Mouse (Mus musculus) layer of hippocampus, postnatal 36 days (tissue): ENCODE measurements around the gene Prim2. TPM values are rescaled to one million over a fixed set of nuclear protein-coding genes. Genes with fewer than 3 reads are reported as not detected.

ENCODE experiments used
- DNase-seq, 2 experiments: peaks; one replicate each; pipeline ENCODE4 v3.0.0; 2022
- total RNA-seq, 2 experiments: library from RNA; stranded (reverse); gene quantifications; 2 replicates each; pipeline ENCODE4 v1.2.3; 2021

The Prim2 gene
- total RNA-seq, 2 experiments from 2014 or later = 4.7 to 5.2 TPM

DNA sequence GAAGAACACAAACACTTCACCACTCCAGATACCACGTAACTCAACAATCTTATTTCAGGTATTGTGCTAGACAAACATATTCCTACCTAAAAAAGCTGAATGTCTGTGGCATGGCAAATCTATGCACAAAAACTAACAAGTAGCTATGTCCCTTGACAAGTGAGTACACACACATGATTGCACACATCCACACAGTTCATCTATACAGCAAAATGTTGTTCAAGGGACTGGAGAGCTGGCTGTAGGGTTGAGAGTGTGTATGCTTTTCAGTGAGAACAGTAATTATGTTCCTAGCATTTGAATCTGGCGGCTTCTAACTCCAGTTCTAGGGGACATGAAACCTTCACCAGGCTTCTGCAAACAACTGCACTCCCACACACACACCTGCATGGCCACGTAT lies 69.9 kb downstream of the Prim2 start:
- no peak for DNase-seq

DNA sequence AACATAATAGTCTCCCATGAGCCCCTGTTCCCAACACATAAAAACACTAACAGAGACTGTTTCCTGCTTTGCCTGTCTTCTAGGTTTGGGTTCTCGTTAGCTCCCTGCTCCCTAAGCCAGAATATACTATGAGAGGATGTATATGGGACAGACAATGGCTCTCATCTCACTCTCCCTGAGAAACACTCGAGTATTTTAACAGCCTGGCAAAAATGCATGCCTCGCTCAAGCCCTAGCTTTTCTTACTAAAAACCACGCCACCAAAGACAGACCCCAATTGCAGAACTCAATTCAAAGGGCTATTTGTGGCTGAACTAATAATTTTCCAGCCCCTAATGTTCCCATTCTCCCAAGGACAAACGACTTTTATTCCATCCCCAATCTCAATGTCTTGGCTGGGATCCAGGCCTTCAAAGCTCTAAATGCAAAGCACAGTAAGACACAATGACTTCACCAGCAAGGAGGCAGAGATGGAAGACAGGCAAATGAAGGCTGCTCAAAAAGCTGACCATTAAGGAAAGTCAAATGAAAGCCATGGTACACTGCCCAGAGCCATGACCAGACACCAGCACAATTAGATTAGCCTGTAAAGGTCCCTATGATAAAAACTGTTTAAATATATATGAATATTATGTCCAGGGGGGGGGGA lies 70.5 kb downstream of the Prim2 start:
- DNase-seq = no peak

DNA sequence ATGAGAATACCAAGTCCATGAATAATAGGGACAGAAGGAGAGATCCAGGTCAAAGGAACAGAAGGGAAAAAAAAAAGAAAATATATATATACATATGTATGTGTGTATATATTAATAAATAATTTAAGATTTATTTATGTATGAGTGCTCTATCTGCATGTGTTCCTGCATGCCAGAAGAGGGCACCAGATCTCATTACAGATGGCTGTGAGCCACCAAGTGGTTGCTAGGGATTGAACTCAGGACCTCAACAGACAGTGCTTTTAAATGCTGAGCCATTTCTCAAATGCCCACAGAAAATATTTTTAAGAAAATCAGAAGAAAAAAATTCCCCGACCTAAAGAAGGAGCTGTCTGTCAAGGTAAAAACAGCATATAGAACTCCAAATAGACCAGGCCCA lies 72.6 kb downstream of the Prim2 start:
- no peak for DNase-seq

DNA sequence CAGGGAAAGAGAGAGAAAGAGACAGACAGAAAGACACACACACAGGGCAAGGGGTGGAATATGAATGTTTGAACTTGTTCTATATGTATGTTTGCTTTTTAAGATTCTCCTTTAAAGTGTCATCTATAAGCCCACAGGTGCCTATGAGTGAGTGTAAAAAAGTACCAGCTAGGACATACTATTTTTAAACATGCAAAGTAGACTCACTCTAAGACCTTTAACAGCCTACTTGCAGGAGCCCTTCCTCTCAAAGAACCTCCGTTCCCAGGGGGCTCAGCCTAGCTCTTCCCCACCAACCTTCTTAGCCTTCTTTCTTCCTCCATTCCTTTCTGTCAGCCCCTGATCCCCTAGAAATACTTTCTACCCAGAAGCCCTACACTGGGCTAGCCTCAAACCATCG lies 73.7 kb downstream of the Prim2 start:
- no peak for DNase-seq

DNA sequence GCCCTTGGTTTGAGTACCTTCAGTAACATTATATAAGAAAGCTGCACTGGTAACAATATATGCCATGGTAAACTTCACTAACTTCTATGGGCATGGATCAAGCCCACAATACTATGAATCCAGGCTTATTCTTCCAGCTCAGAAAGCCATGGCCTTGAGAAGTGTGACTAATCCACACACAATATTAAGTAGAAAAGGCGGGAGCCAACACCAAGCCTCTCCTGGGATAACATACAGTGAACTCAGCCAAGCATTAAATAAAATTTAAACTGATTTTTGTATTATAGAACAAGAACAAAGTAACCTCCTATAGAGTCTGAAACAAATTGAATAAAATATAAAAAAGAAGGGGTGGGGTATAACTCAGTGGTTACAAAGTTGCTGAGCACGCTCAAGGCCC lies 74.6 kb downstream of the Prim2 start:
- no peak for DNase-seq

DNA sequence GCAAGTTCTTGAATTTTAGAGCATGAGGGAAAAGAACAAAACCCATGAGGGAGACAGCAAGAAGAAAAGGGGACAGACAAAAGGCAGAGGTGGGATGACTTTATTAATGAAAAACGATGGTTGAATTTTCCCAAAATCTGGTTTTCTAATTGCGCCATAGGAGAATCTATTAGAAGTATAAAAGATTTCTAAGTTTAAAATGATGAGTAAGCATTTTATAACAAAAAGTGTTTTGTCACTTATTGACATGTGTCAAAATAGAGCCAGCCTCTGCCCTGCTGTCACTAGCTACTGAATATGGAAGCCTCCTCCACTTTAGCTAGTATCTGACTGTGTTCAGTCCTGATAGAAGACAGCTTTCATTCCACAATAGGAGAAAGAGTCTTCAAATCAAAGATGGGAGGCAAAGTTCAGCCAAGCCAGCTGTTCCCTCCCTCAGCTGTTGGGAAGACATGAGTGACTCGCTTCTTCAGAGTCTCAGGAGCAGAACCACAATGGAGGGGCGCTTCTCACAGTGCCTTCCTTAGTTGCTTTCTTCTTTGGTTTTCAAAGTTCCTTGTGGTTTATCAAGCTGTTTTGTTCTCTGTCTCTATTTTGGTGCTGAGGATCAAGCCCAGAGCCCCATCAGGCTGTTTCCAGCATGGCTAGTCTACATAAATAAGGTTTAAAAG lies 75.7 kb downstream of the Prim2 start:
- no peak for DNase-seq

DNA sequence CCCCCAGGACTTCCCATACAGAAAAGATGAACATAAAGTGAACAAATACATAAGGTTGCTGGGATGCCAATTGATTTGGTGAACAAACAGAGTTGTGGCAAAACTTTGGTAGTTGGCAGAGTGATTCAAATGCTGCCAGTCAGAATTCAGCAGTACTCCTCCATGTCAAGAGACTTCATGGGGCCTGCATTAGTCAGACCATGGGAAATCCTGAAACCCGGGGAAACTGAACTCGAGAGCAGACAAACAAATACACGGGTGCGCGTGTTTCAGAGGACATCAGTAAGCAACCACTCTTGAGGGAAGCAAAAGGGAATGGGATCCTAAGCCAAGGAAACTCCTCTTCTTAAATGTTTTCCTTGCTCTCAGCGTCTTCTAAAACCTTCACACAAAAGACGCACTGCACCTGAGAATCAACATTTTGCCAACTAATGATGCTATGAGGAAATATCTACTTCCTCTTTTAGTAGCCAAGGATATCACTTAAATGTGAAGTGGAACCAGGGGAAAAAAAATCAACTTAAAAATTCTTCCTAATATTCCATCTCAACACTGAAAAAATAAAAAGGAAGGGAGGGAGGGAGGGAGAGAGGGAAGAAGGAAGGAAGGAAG lies 77.5 kb downstream of the Prim2 start:
- no peak for DNase-seq

DNA sequence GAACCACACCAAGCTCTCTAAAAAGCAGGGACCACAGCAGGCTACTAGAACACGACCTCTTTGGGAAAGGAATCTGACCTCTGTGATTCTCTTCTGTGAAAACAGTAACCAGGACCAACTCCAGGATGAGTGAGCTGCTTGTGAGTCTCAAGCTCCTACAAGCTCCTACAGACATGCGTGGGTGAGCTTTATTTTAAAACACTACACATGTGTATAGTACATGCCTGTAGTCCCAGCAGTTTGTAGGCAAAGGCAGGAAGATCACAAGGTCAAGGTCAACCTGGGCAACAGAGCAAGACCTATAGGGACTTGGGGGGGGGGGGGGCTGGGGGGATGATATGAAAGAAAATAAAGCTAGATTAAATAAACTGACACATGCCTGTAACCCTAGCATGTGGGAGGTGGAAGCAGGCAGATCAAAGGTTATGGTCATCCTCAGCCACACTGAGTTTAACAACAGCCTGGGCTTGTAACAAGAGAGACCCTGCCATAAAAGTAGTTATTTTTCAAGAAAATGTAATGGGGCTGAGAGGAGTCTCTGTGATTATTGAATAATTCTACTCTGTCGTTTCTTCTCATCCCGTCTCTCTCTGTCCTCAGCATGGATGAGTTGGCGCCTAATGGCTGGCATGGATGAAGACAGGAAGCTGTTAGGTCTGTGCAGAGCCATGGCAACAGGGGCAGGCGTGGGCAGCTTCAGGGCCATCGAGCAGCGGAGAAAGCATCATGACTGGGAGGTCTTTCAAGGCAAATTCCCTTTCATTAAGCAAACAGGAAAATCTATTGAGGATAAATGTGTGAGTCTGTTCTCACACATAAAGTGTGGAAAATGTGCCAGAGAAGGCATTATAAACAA lies 78.8 kb downstream of the Prim2 start:
- DNase-seq = no peak

DNA sequence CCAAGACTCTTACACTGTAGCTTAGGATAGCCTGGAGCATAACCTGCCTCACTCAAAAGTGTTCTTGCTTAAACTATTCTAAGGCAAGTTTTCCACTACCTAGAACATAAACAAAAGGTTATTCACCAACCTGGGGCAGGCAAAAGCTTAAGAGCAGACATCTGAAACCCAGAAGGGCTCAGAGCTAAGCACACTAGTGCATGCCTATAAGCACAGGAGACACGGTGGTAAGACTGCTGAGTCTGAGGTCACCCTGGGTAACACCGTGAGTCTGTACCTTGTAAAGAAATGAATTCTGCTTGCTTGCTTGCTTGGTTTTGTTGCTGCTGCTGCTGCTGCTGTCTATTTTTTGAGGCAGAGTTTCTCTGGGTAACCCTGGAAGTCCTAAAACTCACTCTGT lies 80.1 kb downstream of the Prim2 start:
- no peak for DNase-seq

DNA sequence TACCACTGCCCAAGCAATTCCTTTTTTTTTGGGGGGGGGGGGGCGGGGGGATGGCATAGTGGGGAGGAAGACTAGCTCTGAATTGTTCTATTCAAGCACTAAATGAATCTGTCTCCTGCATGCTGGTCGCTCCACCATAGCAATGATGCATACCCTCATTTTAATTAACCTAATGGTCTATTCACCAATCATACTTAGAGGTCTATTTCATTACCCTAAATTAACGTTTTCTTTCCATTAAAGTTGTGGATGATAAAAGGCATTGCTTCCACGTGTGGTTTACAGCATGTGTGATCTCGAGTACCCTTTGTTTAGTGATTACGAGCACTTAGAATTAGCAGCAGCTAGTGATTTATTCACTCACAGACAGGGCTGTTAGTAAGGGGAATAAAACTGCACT lies 81.0 kb downstream of the Prim2 start:
- DNase-seq = no peak

DNA sequence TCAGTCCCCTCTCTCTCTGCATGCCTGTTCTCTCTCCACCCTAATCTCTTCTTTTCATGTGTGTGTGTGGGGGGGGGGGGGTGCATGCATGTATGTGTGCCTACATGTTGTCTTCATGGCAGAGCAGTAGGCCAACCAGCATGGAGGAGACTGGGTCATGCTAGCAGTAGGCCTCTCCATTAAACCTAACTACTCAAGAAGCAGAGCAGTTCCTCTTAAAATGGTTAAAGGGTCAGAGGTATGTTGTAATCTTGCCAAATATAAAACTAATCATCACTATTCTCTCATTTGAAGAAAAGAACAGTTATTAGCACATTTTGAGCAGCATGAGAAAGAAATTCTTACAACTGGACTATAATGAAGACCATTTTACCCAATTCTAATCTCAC lies 85.0 kb downstream of the Prim2 start:
- DNase-seq = no peak

DNA sequence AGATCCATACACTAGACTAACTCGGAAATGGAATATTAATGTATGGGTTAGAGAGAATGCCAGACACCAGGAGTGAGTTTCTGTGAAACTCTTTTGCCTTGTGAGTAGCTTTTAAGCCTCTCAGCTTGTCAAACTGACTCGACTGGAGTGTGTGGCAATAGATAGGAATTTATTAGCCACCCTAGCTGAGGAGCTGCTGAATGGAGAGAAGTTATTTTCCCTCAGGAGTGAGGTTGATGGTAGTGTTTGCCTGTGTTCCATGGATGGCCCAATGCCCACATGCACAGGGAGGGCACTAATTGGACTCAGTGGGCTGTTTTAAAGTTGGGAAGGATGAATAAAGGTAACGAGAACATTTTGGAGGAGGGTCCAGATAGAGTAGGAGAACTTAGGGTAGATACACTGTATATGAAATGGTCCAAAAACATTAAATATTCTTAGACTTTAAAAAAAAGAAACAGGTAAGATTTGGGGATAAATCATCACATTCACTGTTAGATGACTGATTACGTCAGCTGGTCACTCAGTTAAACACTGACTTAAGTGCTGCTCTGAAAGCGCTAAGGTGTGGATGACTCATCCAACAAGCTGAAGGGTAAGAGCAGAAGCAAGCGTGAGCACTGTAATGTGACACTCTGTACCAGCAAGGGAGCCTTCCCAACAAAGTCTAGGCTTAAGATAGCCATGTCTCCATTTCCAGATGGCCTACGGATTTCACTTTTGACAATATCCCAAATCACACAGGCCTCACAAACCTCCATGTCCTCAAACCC lies 85.6 kb downstream of the Prim2 start:
- no peak for DNase-seq

DNA sequence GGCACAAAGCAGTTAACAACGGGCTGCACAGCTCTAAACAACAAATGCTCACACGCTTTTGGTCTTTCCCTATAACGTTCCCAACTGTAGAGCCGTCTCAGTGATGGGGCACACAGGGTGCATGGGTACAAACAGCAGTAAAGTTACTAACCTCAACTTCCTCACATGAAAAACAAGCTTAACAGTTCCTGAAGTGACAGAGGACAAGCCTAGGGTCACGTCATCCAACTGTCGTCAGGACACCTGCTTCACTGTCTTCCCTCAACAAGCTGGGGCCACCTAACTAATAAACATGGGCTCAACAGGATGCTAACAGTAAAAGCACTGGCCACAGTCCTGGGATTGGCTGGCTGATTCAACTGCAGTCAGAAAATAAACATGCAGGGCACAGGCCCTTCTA lies 91.0 kb downstream of the Prim2 start:
- DNase-seq = no peak

DNA sequence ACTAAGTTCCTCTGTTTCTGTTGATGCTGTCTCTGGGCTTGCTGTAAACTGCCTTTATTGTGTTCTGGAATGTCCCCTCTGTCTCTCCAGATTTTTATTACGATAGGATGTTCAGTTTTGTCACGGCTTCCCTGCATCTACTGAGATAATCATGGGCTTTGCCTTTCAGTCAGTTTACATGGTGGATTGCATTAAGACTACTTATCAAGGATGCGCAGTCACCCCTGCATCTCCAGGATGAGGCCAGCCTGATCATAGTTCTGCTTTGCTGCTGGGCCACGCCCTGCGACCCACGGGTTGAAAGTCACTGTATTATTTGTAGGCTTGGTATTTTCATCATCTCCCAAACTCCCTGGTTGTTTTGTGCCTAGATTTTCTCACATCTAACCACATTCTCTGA lies 95.1 kb downstream of the Prim2 start:
- no peak for DNase-seq

DNA sequence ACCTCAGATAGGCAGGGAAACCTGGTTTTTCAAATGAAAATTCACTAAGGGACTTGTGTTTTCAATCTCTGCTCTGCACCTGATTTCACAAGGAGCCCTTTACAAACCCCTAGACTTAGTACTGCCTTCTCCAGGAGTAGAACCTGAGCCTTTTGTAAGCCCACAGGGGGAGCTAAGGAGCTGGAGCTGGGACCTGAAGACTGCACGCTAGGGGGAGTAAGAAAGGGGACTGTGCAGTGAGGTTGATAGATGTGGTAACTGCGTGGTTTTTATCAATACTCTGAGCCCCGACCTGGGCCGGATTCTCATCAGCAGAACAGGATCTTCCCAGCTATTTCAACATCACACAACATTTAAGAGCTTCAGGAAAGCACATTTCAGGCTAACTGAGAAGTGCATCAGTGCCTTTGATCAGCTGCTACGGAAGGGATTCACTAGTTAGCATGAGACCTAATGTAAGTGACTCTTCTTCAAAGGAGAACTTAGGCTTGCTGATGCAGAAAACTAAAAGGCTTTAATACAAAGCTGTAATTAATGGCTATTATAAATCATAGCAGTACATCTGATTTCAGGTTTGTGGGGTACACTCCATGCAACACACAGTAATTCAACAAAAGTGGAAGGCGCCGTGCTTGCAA lies 103.7 kb downstream of the Prim2 start:
- no peak for DNase-seq

DNA sequence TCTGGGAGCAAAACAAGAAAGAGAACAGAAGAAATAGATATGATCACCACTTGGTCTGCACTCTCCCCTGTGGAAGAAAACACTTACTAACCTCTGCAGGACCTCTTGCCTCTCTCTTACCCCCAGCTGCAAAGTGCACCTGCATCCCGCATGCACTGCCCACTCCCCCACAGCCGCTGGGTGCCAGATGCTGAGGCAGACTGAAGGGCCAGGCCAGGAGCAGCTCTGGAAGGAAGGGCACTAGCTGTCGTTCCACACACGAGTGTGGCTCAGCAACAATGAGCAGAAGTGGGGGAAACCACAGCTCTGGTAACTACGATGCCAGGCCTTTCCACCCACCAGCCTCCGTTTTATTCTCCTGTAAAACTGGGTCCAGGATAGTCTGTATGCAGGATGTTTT lies 105.6 kb downstream of the Prim2 start:
- DNase-seq = no peak

DNA sequence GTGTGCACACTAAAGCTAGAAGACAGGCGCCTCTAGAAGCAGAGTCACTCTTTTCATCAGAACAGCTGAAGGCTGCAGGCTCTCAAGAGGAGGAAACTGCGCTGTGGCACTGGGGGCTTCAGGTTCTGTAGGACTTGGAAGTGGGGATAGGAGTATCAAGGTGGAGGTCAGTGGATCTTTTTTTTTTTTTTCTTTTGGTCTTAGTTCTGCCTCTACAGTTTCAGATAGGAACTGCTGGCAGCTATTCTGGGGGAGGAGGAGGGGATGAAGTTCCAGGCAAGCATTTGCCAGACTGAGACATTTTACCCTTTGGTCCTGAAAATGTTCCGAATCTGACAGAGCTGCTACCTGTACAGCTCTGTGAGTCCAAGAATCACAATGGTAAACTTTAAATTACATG lies 106.0 kb downstream of the Prim2 start:
- DNase-seq = no peak

DNA sequence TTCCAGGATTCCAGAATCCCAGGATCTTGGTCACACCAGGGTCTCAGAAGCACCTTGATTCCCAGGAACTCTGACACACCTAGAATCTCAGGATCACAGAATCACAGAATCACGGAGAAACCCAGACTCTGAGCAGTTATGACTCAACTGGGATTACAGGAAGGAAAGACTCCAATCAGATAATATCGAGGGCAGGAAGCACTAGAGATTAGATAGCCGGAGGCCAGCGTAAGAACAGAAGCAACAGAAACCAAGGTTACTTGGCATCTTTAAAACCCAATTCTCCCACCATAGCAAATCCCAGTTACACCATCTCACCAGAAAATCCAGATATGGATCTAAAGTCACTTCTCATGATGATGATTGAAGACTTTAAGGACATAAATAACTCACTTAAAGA lies 113.0 kb downstream of the Prim2 start:
- DNase-seq = no peak

DNA sequence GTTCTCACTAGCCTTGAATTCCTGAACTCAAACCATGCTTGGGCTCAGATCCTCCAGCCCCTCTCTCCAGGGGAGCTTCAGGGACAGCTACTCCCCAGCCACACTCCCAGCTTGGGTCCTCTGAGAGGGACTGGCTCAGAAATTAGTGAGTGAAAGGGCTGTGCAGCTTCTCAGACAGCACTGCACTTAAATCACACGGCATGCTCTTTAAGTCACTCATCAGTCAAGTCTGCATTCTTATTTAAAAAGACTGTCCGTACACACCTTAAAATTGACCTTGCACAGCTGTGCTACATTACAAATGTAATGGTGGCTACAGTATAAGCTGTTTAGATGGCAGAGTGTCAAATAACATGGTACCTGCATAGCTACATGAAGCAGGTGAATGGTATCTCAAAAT lies 114.0 kb downstream of the Prim2 start:
- no peak for DNase-seq

DNA sequence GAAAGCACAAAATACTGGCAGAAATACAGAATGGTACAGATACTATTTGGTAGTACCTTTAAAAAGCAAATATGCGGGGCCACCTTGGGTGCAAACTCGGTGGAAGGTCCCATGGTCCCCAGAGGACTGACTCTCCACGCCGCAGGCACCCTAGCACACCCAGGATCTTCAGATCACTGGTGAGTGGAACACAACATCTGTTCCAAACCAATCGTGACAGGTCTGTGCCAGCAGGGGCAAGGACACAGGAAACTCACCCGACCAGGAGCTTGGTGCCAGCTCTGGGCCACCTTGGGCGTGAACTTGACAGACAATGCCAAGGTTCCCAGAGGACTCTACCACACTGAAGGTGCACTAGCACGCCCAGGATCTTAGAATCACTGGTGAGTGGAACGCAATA lies 118.2 kb downstream of the Prim2 start:
- DNase-seq = no peak

DNA sequence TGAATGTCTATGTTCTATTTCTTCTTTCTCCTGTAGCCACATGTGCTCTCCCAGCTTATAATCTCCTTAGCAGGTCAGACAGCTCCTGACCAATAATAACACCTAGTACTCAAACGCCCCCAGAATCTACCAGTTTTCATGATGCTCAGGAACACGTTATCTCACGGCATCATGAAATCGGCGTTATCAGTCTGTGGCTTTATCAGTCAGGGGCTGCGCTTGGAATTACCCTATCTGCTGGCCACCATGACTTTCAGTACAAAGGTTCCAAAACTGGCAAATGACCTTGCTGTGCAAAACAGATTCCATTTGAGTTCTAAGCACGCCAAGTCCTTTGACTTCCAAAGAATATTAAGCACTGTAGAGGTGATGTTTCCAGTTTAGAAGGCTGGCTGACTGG lies 127.9 kb downstream of the Prim2 start:
- DNase-seq = no peak

DNA sequence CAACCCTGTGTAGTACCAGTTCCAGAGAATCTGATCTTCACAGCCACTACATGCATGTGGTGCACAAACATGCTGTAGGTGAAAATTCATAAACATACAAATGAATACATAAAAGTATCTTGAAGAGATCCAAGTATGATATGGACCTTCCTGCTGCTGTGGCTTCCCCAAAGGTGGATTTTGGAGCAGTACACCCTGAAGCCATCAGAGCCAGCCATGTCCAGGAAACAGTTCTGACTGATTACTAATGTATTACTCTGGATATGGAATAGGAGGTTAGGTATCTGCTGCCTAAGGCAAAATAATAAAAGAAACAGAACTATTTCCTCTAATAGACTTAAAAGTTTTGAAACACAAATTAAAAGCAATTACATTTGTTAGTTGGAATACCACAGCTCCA lies 131.6 kb downstream of the Prim2 start:
- no peak for DNase-seq
